Mouse (Mus musculus) lung, embryonic 15.5 days (tissue): ENCODE results near the gene Tnnt3. TPM values are rescaled to one million over a fixed set of nuclear protein-coding genes. Genes with fewer than 3 reads are reported as not detected.

Experiments used
- ATAC-seq: fragments of 200-750 bp; cut with Nextera tagmentation; 2 replicates; pipeline ENCODE4 v1.8.0; 2017; ENCODE audit warnings: moderate number of reproducible peaks, borderline replicate concordance; ENCODE audit not compliant: low FRiP score, low TSS enrichment; ENCODE audit errors: extremely low read depth
- H3K27ac ChIP-seq: fragments of 300-500 bp; sonication (generic); 2 replicates; pipeline ENCODE4 v1.5.1; 2015; ENCODE audit warnings: moderate library complexity, mild to moderate bottlenecking, inconsistent platforms
- H3K27me3 ChIP-seq: fragments of 300-500 bp; sonication (generic); 2 replicates; pipeline ENCODE4 v1.6.1; 2015; ENCODE audit warnings: inconsistent platforms
- H3K36me3 ChIP-seq: fragments of 300-500 bp; sonication (generic); 2 replicates; pipeline ENCODE4 v1.6.1; 2015; ENCODE audit warnings: inconsistent platforms
- H3K4me1 ChIP-seq: fragments of 300-500 bp; sonication (generic); 2 replicates; pipeline ENCODE4 v1.6.1; 2015; ENCODE audit warnings: inconsistent platforms
- H3K4me2 ChIP-seq: fragments of 300-500 bp; sonication (generic); 2 replicates; pipeline ENCODE4 v1.6.1; 2015; ENCODE audit warnings: inconsistent platforms, mild to moderate bottlenecking, moderate library complexity
- H3K4me3 ChIP-seq: fragments of 300-500 bp; sonication (generic); 2 replicates; pipeline ENCODE4 v1.5.1; 2015; ENCODE audit warnings: mild to moderate bottlenecking, inconsistent platforms
- H3K9ac ChIP-seq: fragments of 300-500 bp; sonication (generic); 2 replicates; pipeline ENCODE4 v1.6.1; 2015; ENCODE audit warnings: inconsistent platforms
- H3K9me3 ChIP-seq: fragments of 300-500 bp; sonication (generic); 2 replicates; pipeline ENCODE4 v1.6.1; 2016; ENCODE audit warnings: inconsistent platforms
- WGBS: fragments of 180-500 bp; shearing (Covaris S2); methylation state at CpG from one replicate; pipeline ENCODE4 v1.1.7; 2015; 5-methylcytosine and 5-hydroxymethylcytosine counted together
- polyA plus RNA-seq: library from polyadenylated mRNA; unstranded; fragments of >200 nt; fragmentation: Nextera tagmentation; extraction: Ambion mirVana; gene quantifications from 2 replicates; pipeline ENCODE4 v1.2.1, GENCODE M21; 2015

The Tnnt3 gene
- polyA plus RNA-seq, 1 experiment from 2014 or later, result 2.5 TPM

- WGBS, result 80% methylated on average over 10 of the region's 10 CpGs
- no peak for ATAC-seq
- Histone ChIP-seq H3K27ac (no peak overlapping the region), H3K4me1 (peaks cover 49% of the 10 kb centered on the region), H3K4me3 (no peak overlapping the region), H3K9me3 (no peaks in the 10 kb centered on the region), H3K9ac (no peak overlapping the region), H3K27me3 (no peaks in the 10 kb centered on the region), H3K4me2 (no peak overlapping the region), H3K36me3 (no peaks in the 10 kb centered on the region)
Measured at GRCm38 (mm10) chr7:142549941-142550763, 51.5 kb downstream of the Tnnt3 start.

GRCm38 (mm10) chr7:142550935-142551373 is 52.3 kb downstream of the Tnnt3 start:
- Histone ChIP-seq H3K4me1 (peaks cover 55% of the 10 kb centered on the region), H3K27ac (no peak overlapping the region), H3K36me3 (no peaks in the 10 kb centered on the region), H3K4me2 (no peak overlapping the region), H3K4me3 (no peak overlapping the region), H3K9me3 (no peaks in the 10 kb centered on the region), H3K27me3 (no peaks in the 10 kb centered on the region), H3K9ac (no peak overlapping the region)
- no peak for ATAC-seq
- WGBS, result 70% methylated on average over 14 of the region's 14 CpGs

- Histone ChIP-seq H3K36me3 (no peaks in the 10 kb centered on the region), H3K4me2 (no peak overlapping the region), H3K27ac (0 out of 2 replicates have a peak overlapping the region, but pooled peaks have one; percentile 95), H3K27me3 (no peaks in the 10 kb centered on the region), H3K4me1 (peaks cover 55% of the 10 kb centered on the region), H3K9ac (no peak overlapping the region), H3K4me3 (no peak overlapping the region), H3K9me3 (no peaks in the 10 kb centered on the region)
- ATAC-seq, result no peak
- WGBS, result 93% methylated on average over 5 of the region's 5 CpGs
Measured at GRCm38 (mm10) chr7:142551691-142552090, 53.1 kb downstream of the Tnnt3 start.

GRCm38 (mm10) chr7:142552591-142553416 is 54.2 kb downstream of the Tnnt3 start:
- peaks cover 50% of the 10 kb centered on the region for H3K4me1 ChIP-seq
- peak overlapping the region; percentile 95 for H3K27ac ChIP-seq
- H3K4me2 ChIP-seq, result no peak overlapping the region
- no peak overlapping the region for H3K9ac ChIP-seq
- 18% methylated on average over 13 of the region's 13 CpGs for WGBS
- H3K36me3 ChIP-seq, result no peaks in the 10 kb centered on the region
- no peak overlapping the region for H3K4me3 ChIP-seq
- H3K27me3 ChIP-seq, result no peaks in the 10 kb centered on the region
- ATAC-seq, result peak; percentile 70
- no peaks in the 10 kb centered on the region for H3K9me3 ChIP-seq

- peaks cover 41% of the 10 kb centered on the region for H3K4me1 ChIP-seq
- peak; percentile 20; the same call in 1 of the 2 replicates for ATAC-seq
- H3K27me3 ChIP-seq, result no peaks in the 10 kb centered on the region
- peak overlapping the region; percentile 95 for H3K27ac ChIP-seq
- no peaks in the 10 kb centered on the region for H3K9me3 ChIP-seq
- WGBS, result 25% methylated on average over 11 of the region's 11 CpGs
- no peaks in the 10 kb centered on the region for H3K36me3 ChIP-seq
- H3K9ac ChIP-seq, result 0 out of 2 replicates have a peak overlapping the region, but pooled peaks have one; percentile 14
- no peak overlapping the region for H3K4me3 ChIP-seq
- no peak overlapping the region for H3K4me2 ChIP-seq
Measured at GRCm38 (mm10) chr7:142553417-142554335, 55.0 kb downstream of the Tnnt3 start.

GRCm38 (mm10) chr7:142554625-142555024 is 56.0 kb downstream of the Tnnt3 start:
- 10% methylated on average over 1 of the region's 1 CpGs for WGBS
- H3K4me2 ChIP-seq, result no peak overlapping the region
- no peaks in the 10 kb centered on the region for H3K36me3 ChIP-seq
- ATAC-seq, result 0 out of 2 replicates have a peak, but pooled peaks have one; percentile 17
- peak overlapping the region; percentile 95 for H3K27ac ChIP-seq
- 0 out of 2 replicates have a peak overlapping the region, but pooled peaks have one; percentile 14 for H3K9ac ChIP-seq
- H3K27me3 ChIP-seq, result no peaks in the 10 kb centered on the region
- H3K9me3 ChIP-seq, result no peaks in the 10 kb centered on the region
- no peak overlapping the region for H3K4me3 ChIP-seq
- peaks cover 38% of the 10 kb centered on the region for H3K4me1 ChIP-seq

GRCm38 (mm10) chr7:142555366-142556088 is 56.9 kb downstream of the Tnnt3 start:
- H3K4me2 ChIP-seq, result no peak overlapping the region
- H3K27ac ChIP-seq, result 0 out of 2 replicates have a peak overlapping the region, but pooled peaks have one; percentile 95
- no peak overlapping the region for H3K9ac ChIP-seq
- no peaks in the 10 kb centered on the region for H3K9me3 ChIP-seq
- H3K27me3 ChIP-seq, result no peaks in the 10 kb centered on the region
- WGBS, result 80% methylated on average over 8 of the region's 8 CpGs
- H3K4me1 ChIP-seq, result peaks cover 41% of the 10 kb centered on the region
- no peaks in the 10 kb centered on the region for H3K36me3 ChIP-seq
- H3K4me3 ChIP-seq, result no peak overlapping the region
- ATAC-seq, result no peak

- no peak overlapping the region for H3K4me3 ChIP-seq
- no peak overlapping the region for H3K4me2 ChIP-seq
- no peak overlapping the region for H3K27ac ChIP-seq
- WGBS, result 79% methylated on average over 2 of the region's 2 CpGs
- no peaks in the 10 kb centered on the region for H3K36me3 ChIP-seq
- no peaks in the 10 kb centered on the region for H3K27me3 ChIP-seq
- no peak overlapping the region for H3K9ac ChIP-seq
- H3K9me3 ChIP-seq, result no peaks in the 10 kb centered on the region
- peaks cover 43% of the 10 kb centered on the region for H3K4me1 ChIP-seq
- no peak for ATAC-seq
Measured at GRCm38 (mm10) chr7:142556089-142556476, 57.4 kb downstream of the Tnnt3 start.

GRCm38 (mm10) chr7:142557696-142558095 is 59.1 kb downstream of the Tnnt3 start:
- ATAC-seq, result no peak
- no peak overlapping the region for H3K4me2 ChIP-seq
- H3K9ac ChIP-seq, result no peak overlapping the region
- H3K27me3 ChIP-seq, result no peaks in the 10 kb centered on the region
- no peaks in the 10 kb centered on the region for H3K9me3 ChIP-seq
- 35% methylated on average over 6 of the region's 6 CpGs for WGBS
- H3K36me3 ChIP-seq, result no peaks in the 10 kb centered on the region
- H3K4me1 ChIP-seq, result peaks cover 52% of the 10 kb centered on the region
- H3K27ac ChIP-seq, result no peak overlapping the region
- no peak overlapping the region for H3K4me3 ChIP-seq

- no peak overlapping the region for H3K4me3 ChIP-seq
- no peaks in the 10 kb centered on the region for H3K27me3 ChIP-seq
- WGBS, result 90% methylated on average over 9 of the region's 9 CpGs
- peaks cover 52% of the 10 kb centered on the region for H3K4me1 ChIP-seq
- no peak overlapping the region for H3K27ac ChIP-seq
- ATAC-seq, result no peak
- H3K36me3 ChIP-seq, result no peaks in the 10 kb centered on the region
- H3K9ac ChIP-seq, result no peak overlapping the region
- H3K9me3 ChIP-seq, result no peaks in the 10 kb centered on the region
- no peak overlapping the region for H3K4me2 ChIP-seq
Measured at GRCm38 (mm10) chr7:142558511-142559146, 60.0 kb downstream of the Tnnt3 start.
